8 mouse cellular contexts compared by ENCODE assay signal in the genomic region with DNA sequence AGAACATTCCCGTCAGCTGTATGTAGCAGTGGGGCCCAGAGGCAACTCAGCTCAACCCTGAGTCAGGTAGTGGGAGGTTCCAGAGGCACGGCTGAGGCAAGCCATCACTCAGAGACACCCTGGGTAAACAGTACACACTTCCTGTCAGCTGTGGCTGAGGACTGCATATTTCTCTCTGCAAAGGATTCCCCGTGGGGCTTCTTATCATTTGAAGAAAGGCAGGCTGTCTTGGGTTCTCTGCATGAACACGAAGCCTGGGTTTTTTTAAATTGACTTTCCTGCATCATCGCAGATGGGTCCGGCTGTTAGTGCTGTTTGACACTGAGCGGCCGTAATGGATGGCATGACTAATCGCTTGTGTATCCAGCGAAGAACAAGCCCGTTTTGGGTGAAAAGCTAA. TPM values are rescaled to one million over a fixed set of nuclear protein-coding genes. Genes with fewer than 3 reads are reported as not detected.
A peak's percentile ranks its signal among the peaks of the same experiment; 100 is the strongest.
DNase-seq lines count a peak whose midpoint lies in the region; ATAC-seq and TF ChIP-seq lines count a peak whose summit lies in the region.

No protein-coding gene starts in this region.

- H3K27ac ChIP-seq in lung, embryonic 16.5 days (ENCODE audit: low read length): no peak overlapping the region
- peak overlapping the region; percentile 14; the same call in 1 of the 2 replicates for H3K27ac ChIP-seq in intestine, embryonic 14.5 days (ENCODE audit: low read depth)
- H3K27ac ChIP-seq in gastrocnemius, adult 2 months: no peak overlapping the region

- TF ChIP-seq CTCF in gastrocnemius, adult 2 months (IDR thresholded peaks at IDR 0.05): no peak

- peak; percentile 80 for ATAC-seq in lung, embryonic 16.5 days (ENCODE audit: low read depth)
- peak; percentile 86 for ATAC-seq in intestine, embryonic 14.5 days (replicated peaks; ENCODE audit: low FRiP score, low TSS enrichment, low read depth)
- ATAC-seq in neutrophil, adult 5-6 weeks (ENCODE audit: extremely low read depth, insufficient number of reproducible peaks, low FRiP score, poor library complexity, severe bottlenecking): 0 out of 2 replicates have a peak, but pooled peaks have one; percentile 46
- no peak for ATAC-seq in monocyte, adult 5-6 weeks (replicated peaks; ENCODE audit: insufficient number of reproducible peaks, low FRiP score, low TSS enrichment, poor library complexity, severe bottlenecking)

- H3K4me3 ChIP-seq in lung, embryonic 16.5 days (ENCODE audit: low read length): no peak overlapping the region
- H3K4me3 ChIP-seq in intestine, embryonic 14.5 days (ENCODE audit: low read depth, low read length): no peak overlapping the region
- no peak overlapping the region for H3K4me3 ChIP-seq in gastrocnemius, adult 2 months

- no peak overlapping the region for H3K4me2 ChIP-seq in lung, embryonic 16.5 days (ENCODE audit: low read depth, low read length)
- peak overlapping the region; percentile 2; the same call in 1 of the 2 replicates for H3K4me2 ChIP-seq in intestine, embryonic 14.5 days (ENCODE audit: low read length)

- DNase-seq in lung, adult 18-20 months: no peak
- DNase-seq in heart, adult 18-20 months: peak; percentile 60 to 77
- DNase-seq in intestine, embryonic 14.5 days (ENCODE audit: low spot score): peak; percentile 68
- no peak for DNase-seq in urinary bladder, postnatal 25 days (ENCODE audit: low spot score)
- DNase-seq in gastrocnemius, adult 2 months: no peak

- H3K9ac ChIP-seq in lung, embryonic 16.5 days (ENCODE audit: low read length): no peak overlapping the region
- no peak overlapping the region for H3K9ac ChIP-seq in intestine, embryonic 14.5 days (ENCODE audit: low read length)

- 14% methylated on average over 11 of the region's 11 CpGs for WGBS in lung, embryonic 16.5 days
- 14% methylated on average over 11 of the region's 11 CpGs for WGBS in intestine, embryonic 14.5 days

- H3K4me1 ChIP-seq in lung, embryonic 16.5 days (replicated peaks; ENCODE audit: control insufficient read depth, insufficient read depth, low read length): peaks cover 5% of the 10 kb centered on the region; the same call in 1 of the 2 replicates
- peaks cover 3% of the 10 kb centered on the region; the same call in 1 of the 2 replicates for H3K4me1 ChIP-seq in intestine, embryonic 14.5 days (replicated peaks; ENCODE audit: control insufficient read depth, insufficient read depth, low read length)

- H3K9me3 ChIP-seq in lung, embryonic 16.5 days (ENCODE audit: control insufficient read depth, low read length): no peaks in the 10 kb centered on the region
- H3K9me3 ChIP-seq in intestine, embryonic 14.5 days (ENCODE audit: control insufficient read depth, low read length): no peaks in the 10 kb centered on the region

- H3K36me3 ChIP-seq in lung, embryonic 16.5 days (ENCODE audit: control insufficient read depth, insufficient read depth, low read length): no peaks in the 10 kb centered on the region
- H3K36me3 ChIP-seq in intestine, embryonic 14.5 days (ENCODE audit: control insufficient read depth, insufficient read depth, low read length): no peaks in the 10 kb centered on the region

- intact Hi-C loops in gastrocnemius, adult 2 months (cut with DNase I): no loop called here

- no peaks in the 10 kb centered on the region for H3K27me3 ChIP-seq in lung, embryonic 16.5 days (ENCODE audit: control insufficient read depth, insufficient read depth, low read depth, low read length)
- H3K27me3 ChIP-seq in intestine, embryonic 14.5 days (replicated peaks; ENCODE audit: control insufficient read depth, insufficient read depth, low read length): no peaks in the 10 kb centered on the region

RNA-seq across cellular contexts. Expression of a gene that starts 21.3 kb away (rescaled TPM):
- polyA plus RNA-seq in lung, embryonic 16.5 days (2015; fragmentation: Nextera tagmentation; extraction: Ambion mirVana): 0.57 and 0.62 TPM in 2 replicates
- total RNA-seq in heart, adult 18-20 months (2021): 1 to 10 TPM; 1.5 to 1.8 TPM
- 2.3 and 2.4 TPM in 2 replicates for polyA plus RNA-seq in intestine, embryonic 14.5 days (2014; fragmentation: Nextera tagmentation; extraction: Ambion mirVana)
- total RNA-seq in neutrophil, adult 5-6 weeks (2017): 0.12 TPM in 2 replicates
- total RNA-seq in monocyte, adult 5-6 weeks (2017): 0.19 TPM in 1 of 3 replicates, not detected in the others
- under 1 TPM; 0.08 to 0.39 TPM for total RNA-seq in gastrocnemius, adult 2 months (2021)

RNA-seq across cellular contexts. Expression of a gene that starts 56.9 kb away (rescaled TPM):
- 15.2 and 15.9 TPM in 2 replicates for polyA plus RNA-seq in lung, embryonic 16.5 days (2015; fragmentation: Nextera tagmentation; extraction: Ambion mirVana)
- total RNA-seq in heart, adult 18-20 months (2021): 1 to 10 TPM; 7.2 to 9.5 TPM
- 15.3 and 17.8 TPM in 2 replicates for polyA plus RNA-seq in intestine, embryonic 14.5 days (2014; fragmentation: Nextera tagmentation; extraction: Ambion mirVana)
- total RNA-seq in neutrophil, adult 5-6 weeks (2017): 83.1 and 93.4 TPM in 2 replicates
- total RNA-seq in monocyte, adult 5-6 weeks (2017): 39.0 to 49.4 TPM (median 44.6 TPM) in 3 replicates
- 1 to 10 TPM; 2.7 to 3.6 TPM for total RNA-seq in gastrocnemius, adult 2 months (2021)

RNA-seq across cellular contexts. Expression of a gene that starts 59.2 kb away (rescaled TPM):
- 41.4 and 42.1 TPM in 2 replicates for polyA plus RNA-seq in lung, embryonic 16.5 days (2015; fragmentation: Nextera tagmentation; extraction: Ambion mirVana)
- total RNA-seq in heart, adult 18-20 months (2021): 1 to 10 TPM; 2.6 to 4.8 TPM
- polyA plus RNA-seq in intestine, embryonic 14.5 days (2014; fragmentation: Nextera tagmentation; extraction: Ambion mirVana): 47.9 and 48.6 TPM in 2 replicates
- total RNA-seq in neutrophil, adult 5-6 weeks (2017): 82.9 and 88.5 TPM in 2 replicates
- 33.6 to 48.9 TPM (median 35.8 TPM) in 3 replicates for total RNA-seq in monocyte, adult 5-6 weeks (2017)
- 1 to 10 TPM; 1.4 to 3.8 TPM for total RNA-seq in gastrocnemius, adult 2 months (2021)

Comparison
In these comparisons a context has a peak if more than half of its experiments do, and no peak if none do; other contexts are left out.
1. DNase-seq: peak in heart, adult 18-20 months (2 of 2) and intestine, embryonic 14.5 days (single experiment); none in lung, adult 18-20 months (0 of 2), urinary bladder, postnatal 25 days (single experiment) and gastrocnemius, adult 2 months (single experiment).